Mouse (Mus musculus): ENCODE results near the gene Hhat.

The Hhat gene

DNA sequence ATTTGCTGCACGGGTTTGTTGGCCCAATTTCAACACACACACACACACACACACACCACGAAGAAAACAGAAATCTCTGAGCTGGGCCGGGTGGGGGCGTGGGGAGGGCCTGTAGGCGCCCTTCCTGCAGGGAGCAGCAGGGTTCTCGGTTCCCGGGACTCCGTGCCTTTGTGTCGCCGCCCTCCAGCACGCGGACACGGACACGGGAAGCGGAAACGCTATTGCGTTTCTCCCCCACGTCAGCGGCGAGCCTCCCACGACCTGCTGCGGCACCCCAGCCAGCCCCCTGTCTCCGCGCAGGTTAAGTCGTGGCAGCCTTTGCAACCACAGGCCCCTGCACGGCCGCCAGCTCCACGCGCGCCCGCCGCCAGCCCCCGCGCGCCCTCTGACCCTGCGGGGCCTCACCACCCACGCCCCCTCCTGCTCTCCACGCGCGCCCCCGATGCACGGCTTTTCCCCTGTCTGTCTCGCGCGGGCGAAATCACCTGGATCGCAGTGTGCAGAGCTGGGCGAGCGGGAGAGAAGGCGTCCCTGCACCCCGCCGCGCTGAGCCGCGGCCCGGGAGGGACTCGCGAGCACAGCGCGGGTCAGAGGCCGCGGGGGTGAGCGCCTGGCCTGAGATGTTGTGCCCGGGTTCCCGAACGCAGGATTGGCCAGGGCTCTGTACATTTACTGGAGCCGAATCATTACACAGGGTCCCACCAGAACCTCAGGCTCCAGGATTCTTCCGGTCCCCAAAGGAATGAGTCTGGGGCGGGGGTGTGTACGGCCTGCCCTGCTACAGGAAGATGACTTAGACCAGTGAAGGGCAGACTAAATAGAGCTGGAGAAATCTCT, at the start of gene Hhat:
Gene Hhat (minus strand): TSS at position 729 of the 837 bp plus-strand sequence.
- peak; percentile 55 for DNase-seq

- DNase-seq = no peak
Measured at GRCm38 (mm10) chr1:192818334-192818733, 47.3 kb upstream of the Hhat start.

GRCm38 (mm10) chr1:192815789-192816188, 44.8 kb upstream of the Hhat start:
- no peak for DNase-seq

- no peak for DNase-seq
Measured at GRCm38 (mm10) chr1:192814700-192815099, 43.7 kb upstream of the Hhat start.

GRCm38 (mm10) chr1:192812758-192813157, 41.7 kb upstream of the Hhat start:
- DNase-seq = no peak

DNA sequence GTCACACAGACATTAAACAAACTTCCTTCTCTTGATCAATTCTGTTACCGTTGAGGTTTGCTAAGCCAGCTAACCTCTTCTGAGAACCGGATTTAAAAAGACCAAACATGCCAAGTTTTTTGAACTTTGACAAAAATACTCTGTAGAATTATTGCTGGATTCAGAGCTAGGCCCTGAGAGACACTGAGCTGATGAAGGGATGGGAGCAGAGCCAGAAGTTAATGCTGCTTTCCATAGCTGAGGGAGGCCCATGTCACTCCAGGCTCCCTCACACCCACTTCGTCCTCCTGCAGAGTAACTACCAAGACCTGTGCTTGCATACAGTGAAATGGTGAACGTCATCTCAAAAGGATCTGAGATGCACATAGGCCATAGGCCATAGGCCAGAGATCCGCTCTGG, 41.3 kb upstream of the Hhat start:
- DNase-seq = no peak

DNA sequence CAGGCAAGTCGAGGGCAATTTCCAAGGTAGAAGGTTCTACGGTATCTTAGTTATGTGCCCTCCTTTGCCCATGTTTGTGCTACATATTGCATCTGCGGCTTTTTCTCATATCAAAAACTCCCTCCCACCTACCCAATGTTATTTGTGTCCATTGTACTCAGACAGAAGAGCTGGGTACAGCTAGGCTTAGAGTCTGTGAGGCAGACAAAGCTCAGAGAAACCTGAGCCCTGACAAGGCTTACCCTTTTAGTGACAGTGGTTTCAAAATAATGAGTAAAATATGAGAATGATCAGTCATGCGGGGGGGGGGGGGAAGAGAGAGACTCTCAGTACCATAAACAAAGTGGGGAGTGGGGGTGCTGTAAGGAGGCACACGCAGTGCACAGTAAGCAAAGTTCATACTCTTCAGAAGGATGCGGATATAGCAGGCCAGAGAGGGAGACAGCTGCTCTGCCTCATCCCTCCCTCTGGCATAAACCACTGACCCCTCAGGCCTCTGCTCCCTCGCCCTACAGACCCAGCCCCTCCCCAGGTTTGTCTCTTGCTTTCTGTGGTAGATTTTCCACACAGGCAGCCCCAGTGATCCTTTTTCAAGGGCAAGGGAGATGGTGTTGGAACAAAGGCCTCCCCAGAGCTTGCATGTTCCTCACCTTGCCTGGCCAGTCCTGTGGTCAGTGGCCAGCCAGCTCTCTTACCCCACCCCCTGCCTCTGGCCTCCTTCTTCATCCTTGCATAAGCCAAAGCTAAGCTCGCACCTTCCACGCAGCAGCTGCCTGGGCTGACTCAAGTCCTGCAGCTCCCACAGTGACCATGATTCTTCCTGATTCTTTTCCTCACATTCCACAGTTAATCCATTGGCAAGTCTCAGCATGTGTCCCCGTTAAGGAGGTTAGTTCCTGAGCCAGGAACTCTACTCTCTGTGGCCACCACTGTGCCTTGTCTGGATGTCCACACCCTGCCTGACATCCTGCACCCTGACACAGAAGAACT, 35.4 kb upstream of the Hhat start:
- no peak for DNase-seq

- no peak for DNase-seq
Measured at GRCm38 (mm10) chr1:192800338-192800737, 29.3 kb upstream of the Hhat start.

DNA sequence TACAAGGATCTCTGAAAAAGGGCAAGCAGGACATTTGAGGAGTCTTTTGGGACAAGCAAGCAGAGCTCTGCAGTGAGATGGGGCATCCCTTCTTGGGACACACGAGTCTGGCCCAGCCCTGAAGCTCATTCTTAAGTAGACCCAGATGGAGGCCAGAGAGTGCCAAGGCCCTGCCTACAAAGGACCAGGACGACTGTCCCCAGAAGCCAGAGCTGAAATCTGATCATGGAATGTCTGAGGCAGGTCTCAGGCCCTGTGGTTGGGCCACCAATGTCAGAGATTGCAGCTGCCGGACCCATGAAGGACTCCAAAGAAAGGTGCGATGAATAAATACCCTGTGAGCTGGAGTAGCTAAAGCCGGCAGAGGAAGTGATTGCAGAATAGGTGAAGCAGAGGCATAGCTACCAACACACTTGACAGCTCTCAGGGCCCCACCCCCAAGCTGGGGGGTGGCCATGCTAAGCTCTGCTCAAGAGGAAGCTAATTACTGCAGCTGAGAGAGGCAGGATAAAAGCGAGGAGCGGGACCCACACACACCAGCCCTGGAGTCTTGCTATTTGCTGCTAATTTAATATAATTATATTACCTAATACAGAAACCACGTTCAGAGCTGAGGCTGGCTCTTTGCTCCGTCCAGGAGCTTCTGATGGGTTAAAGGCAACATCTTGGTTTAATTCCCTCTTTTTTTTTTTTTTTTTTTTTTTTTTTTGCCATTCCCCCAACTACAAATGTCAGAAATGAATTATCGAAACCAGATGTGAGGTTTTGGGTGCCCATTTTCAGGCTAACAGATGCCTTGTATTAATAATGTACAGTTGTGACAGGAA, 28.4 kb upstream of the Hhat start:
- DNase-seq = no peak

DNA sequence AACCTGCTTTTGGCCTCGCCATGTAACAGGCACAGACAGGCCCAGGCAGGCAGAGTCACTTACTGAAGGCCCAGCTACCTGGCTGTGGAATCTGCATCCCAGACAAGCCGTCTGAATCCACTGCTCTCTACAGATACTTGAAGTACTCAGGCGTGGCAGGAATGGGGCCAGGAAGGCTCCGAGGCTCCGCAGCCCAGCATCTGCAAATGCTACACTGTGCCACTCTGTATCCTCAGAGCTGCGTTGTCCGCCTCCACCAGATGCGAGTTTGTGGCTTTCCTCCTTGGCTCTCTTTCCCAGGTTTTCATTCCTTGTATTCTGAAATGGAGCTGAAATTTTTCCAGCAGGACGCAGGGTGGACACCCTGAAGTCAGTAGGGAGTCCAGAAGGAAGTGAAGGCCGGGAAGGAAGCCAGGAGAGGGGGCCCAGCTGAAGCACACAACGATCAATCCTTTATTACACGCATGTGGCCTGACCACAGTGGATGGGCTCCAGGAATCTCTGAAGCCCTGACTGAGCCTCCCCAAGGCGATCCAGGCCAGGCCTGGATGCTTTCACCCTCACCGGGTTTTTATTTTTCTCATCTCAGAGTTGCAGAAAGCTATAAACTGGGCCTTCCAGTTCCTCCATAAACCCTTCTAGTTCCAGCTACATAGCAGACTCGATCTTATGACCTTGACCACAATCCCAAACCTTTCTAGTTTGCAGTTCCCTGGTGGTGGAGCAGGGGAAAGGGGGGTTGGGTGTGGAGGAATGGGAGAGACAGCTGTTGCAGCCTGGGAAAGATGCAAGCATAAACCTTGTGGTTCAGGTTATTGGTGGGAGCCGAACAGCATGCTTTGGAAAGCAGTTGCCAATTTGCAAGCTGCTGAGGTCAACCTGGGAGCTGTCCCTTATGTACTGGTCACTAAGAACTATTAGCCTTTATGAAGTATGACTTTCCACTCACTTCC, 27.5 kb upstream of the Hhat start:
- no peak for DNase-seq

DNA sequence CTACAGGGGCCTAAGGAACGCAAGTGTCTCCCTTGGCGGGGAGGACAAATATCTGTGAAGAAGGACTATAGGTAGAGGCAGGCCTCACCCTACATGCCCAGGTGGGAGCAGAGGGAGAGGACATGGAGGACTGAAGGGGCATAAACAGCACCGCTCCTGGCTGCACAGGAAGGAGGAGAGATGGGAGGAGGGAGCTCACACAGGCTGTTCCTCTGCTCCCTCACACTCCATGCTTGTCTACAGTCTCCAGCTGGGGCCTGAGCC, 25.9 kb upstream of the Hhat start:
- no peak for DNase-seq

DNA sequence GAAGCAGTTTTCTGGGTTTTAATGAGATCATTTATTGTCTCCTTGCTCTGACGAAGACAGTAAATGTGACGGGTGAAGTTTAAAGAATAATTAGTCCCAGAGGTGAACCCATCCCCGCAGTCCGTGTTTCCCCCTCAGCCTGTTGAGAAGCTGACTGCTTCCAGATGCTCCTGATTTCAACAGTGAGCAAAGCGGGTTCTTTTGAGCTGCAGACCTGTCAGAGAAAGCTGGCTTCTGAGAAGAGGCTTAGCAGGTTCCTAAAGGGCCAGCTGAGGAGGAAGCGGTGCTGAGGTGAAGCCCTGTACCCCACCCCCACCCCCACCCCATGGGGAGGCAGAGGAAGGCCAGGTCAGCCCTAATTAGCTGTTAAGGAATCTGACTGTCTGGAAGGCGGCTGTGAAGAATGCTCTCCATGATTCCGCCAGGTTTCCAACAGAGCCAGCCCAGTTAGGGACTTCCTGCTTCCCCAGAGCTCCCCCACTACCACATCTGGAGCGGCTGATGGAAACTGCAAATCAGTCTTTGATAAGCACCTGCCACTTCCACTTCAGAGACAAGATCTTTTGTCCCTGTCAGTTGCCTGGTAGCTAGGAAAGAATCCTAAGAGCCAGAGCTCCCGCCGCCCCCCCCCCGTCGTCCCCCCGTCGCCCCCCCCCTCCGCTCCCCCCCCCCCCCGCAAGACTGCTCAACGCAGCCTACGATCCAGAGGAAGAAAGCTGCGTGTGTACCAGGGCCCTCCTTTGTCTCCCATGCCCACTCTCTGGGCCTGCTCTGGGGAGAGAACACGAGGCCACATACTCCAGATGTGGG, 25.4 kb upstream of the Hhat start:
- DNase-seq = no peak

DNA sequence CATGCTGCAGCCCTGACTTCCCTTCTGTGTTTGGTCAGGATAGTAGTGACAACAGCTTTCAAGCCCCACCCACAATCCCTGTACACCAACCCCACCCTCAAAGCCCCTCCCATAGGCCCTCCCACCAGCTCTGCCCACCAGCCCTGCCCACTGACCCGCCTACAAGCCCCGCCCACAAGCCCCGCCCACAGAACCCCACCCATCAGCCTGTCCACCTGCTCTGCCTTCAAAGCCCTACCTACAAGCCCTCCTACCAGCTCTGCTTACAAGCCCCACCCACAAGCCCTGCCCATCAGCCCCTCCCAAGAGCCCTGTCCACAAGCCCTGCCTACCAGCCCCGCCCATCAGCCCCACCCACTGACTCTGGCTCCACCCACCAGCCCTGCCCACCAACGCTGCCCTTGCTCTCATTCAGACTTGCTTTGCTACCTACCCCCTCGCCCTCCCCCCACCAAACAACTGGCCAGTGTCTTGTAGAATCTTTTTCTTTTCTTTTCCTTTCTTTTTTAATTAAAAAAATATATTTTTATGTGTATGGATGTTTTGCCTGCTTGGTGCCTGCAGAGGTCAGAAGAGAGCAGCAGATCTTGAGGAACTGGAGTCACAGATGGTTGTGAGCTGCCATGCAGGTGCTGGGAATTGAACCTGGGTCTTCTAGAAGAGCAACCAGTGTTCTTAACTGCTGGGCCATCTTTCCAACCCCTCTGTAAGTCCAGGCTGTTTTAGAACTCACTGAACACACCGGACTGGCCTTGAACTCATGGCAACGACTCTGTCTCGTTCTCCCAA, 24.1 kb upstream of the Hhat start:
- no peak for DNase-seq

DNA sequence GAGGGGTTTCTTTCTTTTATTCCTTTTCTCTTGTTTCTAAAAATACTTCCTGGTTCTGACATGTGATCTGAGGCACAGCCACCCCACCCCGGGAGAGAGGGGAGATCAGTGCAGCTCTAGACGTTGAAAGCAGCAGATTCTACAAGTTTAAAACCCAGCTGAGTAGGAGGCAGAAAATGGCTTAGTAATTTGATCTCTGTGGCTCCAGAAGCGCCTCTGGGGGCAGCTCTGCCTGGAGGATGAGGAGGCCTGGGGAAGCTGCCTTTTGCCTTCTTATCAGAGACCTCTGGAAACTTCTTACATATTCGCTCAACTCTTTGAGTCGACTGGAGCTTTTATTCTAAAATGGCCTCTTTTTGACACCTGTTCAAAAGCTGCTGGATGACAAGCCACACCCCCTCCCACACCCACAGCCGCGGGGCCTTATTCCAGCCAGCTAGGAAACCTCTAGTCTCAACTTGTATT, 20.9 kb upstream of the Hhat start:
- DNase-seq = no peak

- no peak for DNase-seq
Measured at GRCm38 (mm10) chr1:192790442-192790841, 19.4 kb upstream of the Hhat start.

DNA sequence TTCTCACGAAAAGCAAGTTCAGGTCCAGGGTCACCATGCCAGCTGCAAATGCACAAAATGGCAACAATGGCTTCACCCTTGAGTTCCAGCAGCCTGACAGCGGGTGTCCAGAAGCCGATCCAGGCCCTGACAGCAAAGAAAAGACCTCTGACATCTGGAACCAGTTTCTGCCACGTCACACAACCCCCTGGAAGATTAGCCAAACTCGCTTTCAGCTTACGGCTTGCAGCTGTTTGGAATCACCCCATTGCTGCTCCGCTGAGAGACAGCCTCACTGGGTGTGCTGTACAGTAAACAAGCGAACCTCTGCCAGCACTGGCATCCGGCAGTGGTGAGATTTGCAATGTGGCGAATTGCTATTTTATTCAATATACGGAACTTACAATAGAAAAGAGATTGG, 18.8 kb upstream of the Hhat start:
- no peak for DNase-seq

DNA sequence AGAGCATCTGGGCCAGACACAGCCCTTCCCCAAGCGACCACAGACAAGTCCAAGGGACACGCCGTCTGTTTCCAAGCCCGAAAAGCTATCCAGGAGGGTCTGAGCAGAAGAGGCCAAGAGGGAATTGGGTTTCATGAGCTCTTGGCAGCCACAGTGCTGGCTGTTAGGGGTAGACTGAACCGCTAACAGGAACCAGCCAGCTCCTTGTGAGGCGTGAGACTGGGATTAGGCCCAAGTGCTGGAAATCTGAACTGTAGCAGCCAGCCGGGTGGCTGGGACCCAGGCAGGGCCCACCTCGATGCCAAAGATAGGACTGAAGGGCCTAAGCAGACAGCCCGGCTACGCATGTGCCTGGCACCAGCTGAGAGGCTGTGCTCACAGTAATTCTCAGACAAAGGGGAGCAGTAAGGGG, 18.1 kb upstream of the Hhat start:
- DNase-seq = peak; percentile 14

DNA sequence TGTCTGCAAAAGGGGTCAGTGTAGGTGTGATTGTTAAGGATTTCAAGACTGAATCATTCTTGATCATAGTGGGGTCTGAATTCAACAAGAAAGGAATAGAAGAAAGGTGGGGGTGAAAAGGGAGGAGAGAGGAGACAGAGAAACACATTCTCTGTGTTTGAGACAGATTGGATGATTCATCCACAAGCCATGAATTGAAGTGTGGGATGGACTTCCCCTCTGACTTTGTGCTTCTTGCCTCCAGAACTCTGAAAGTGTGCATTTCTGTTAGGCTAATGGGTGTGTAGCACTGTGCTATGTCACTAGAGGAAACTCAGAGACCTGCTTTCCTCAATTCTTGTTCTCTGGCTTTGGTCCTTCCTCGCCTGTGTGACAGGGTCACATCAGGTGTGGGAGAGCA, 15.2 kb upstream of the Hhat start:
- no peak for DNase-seq

GRCm38 (mm10) chr1:192785046-192785961, 14.3 kb upstream of the Hhat start:
- no peak for DNase-seq
